Mouse (Mus musculus): ENCODE results near the gene Kcnq1.

The Kcnq1 gene

DNA sequence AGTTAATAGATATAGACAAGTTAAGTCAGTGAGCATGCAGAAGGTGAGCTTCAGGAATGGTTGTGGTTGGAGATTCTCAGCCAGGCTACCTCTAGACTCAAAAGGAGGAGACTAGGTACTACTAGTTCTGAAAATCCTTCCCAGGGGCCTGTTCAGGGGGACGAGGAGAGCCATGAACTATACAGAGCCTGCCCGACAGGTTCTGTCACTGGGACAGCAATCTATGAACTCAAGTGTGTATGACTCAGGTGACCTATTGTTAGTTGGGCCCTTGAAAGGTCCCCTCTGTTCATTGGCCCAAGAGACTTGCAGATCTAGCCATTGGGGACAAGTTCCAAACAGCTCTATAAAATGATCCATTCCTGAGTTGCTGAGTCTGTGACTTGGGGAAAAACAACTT, 82.4 kb downstream of the Kcnq1 start:
- no peak for DNase-seq

DNA sequence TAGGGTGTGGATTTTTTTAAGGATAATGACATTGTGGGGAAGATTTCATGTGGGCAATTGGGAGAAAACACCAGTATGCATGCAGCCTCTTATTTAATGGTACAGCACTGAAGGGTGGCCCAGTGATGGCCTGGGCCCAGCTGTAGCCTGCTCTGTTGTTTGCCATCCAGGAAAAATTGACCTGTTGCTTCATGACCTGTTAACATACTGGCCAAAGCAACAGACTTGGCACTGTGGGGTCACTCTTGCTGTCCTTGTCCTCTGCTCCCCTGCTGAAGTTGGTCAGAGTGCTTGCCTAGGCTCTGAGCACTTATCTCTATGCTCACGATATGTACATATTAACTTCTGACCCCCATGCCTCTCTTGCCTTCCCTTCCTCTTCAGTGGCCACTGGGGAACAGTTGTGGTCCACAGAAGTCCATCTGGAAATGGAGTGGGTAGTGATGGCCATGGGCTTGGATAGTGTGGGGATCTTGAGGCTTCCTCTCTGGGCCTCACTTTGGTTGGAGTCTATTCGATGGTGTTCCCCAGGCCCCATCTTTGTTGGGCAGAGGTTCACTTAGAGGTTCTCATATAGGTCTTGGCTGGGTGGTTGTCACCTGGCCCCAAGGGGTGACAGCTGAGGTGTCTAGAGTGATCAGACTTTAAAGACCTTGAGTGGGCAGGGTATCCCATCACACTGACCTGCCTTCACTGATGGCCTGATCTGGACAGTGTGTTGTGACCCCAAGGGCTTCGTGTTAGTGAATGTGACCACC, 84.0 kb downstream of the Kcnq1 start:
- DNase-seq = no peak

DNA sequence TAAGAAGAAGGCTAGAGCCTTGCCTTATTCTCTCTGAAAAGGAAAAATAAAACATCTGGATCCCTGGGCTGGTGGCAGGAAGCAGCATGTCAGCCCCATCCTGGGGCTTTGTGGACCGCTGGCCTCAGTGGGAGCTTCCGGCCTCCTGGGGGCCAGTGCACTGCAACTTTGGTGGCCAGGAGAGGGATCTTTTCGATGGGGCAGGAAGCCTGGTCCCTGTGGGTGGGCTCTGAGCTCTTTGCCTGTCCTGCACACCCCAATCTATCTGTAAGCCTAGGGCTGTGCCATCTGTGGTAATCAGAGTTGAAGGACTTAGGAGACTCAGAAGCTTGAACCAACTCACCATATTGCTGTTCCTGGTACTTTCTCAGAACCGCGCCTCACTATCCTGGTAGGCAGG, 84.7 kb downstream of the Kcnq1 start:
- DNase-seq = no peak

DNA sequence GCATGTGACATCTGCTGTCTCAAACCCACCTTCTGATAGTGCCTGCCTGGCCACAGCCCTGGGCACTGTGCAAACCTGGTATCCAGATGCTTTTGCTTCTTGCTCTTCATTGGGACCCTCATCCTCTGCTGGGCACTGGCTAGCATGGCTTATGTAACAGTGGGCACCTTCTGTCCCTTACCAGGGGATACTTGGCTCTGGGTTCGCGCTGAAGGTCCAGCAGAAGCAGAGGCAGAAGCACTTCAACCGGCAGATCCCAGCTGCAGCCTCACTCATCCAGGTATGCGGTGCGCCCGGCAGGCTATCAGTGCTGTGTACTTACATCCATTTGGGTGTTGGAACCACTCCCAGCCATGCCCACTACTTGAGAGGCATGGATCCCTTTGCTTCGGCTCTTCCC, 86.2 kb downstream of the Kcnq1 start:
- no peak for DNase-seq

DNA sequence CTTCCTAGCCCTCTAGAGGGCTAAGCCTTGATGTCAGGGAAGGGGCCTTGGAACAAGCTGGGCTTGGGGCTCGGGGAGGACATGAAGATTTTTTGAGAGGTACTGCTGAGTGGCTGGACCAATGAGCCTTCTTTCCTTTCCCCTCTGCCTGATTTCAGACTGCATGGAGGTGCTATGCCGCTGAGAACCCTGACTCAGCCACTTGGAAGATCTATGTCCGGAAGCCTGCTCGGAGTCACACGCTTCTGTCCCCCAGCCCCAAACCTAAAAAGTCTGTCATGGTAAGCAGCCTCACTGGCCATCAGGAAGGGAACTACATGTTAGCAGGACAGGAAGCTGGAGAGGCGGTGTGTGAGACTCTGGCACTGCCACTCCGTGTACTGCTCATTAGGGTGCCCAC, 87.9 kb downstream of the Kcnq1 start:
- no peak for DNase-seq

DNA sequence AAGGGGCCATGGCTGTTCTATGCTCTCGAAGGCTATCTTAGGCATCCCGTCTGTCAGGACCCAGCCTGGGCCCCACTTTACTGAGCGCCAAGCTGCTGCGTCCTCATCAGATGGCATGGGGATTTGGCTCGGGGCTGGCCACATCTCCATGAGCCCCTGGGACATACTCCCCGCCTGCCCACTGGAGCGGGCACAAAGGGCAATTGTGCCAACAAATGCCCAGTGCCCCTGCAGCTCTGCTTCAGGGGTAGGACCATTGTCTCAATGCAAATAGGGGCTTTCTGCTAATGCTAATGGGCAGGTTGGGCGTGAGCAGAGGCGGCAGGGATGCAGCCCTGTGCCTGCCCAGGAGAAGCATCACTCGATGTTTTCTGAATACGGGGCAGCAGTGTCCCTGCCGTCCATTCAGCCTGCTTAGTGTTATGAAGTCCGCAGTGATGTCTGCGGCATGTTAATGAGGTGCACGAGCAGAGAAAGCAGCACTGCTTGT, 91.8 kb downstream of the Kcnq1 start:
- DNase-seq = no peak

DNA sequence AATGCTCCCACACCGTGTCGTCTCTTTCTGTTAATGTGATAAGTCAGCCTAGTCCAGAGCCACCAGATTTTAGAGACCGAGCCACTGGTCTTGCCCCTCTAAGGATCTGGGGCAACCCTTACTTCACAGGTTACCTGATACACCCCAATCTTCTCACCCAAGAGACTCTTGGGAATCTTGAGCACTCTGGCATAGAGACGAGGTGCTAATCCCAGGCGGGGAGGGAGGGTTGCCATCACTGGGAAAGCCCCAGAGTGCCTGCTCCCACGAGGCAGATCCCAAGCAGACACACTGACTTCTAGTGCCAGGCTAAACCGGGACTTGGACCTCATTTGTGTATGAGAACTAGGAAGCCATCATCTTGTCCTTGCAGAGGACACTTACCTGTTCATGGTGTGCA, 92.3 kb downstream of the Kcnq1 start:
- no peak for DNase-seq

DNA sequence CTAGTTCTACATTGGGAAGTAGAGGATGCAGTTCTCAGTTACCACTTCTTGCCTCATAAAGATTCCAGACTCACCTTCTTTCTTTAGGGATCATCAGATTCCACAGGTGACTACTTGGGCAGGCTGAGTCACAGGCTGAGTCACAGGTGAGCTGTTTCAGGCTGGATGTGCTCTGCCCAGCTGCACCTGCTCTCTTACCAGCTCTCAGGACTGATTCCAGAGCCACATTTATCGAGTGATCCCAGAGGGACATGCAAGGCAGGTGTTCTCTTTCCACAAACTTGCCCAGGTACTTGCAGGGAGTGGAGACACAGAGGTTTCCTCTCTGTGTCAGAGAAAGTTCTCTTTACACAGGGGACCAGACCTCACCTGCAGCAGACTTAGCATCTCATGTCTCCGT, 95.1 kb downstream of the Kcnq1 start:
- DNase-seq = no peak

DNA sequence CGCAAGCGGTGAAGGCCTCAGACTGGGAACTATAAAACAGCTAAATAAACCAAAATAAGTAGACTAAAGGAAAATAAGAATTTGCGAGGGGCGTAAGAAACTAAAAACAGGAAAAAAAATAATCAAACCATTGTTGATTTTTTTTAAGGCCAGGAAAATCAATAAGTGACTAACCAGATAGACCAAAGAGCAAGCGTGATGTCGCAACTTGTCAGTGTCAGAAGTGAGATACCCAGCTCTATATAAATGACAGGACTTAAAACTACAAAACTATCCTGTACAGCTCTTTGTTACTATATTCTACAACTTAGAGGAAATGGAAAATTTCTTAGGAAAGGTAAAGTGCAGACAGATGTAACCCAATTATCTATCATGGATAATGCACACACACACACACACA, 97.7 kb downstream of the Kcnq1 start:
- DNase-seq = no peak

DNA sequence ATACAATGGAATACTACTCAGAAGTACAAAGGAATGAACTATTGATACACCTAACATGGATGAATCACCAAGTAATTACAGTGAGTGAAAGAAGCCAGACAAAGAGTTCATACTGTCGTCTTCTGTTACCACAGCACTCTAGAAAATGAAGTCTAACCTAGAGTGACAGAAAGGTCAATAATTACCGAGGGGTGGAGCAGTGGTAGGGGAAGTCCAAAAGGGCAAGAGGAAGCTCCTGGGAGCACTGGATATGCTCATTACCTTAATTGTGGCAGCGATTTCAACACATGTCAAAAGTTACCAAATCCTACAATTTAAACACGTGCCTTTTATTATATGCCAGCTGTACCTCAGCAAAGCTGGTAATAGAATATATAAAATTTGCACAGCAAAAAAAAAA, 100.9 kb downstream of the Kcnq1 start:
- DNase-seq = no peak

DNA sequence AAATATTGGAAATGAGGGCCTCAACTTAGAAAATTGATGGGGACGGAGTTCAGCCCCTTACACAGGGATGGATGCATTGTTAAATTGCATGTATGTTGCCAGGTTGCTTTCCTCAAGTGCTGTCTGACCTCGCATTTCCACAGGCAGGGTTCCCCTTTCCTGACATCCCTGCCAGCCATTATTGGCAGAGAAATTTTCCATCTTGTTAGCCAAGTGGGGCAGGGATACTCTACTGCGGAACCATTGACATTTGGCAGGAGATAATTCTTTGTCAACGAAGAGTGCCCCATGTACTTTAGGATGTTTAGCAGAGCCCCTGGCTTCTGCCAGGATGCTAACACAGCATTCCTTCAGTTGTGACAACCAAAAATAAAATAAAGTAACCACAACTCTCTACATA, 104.6 kb downstream of the Kcnq1 start:
- no peak for DNase-seq

DNA sequence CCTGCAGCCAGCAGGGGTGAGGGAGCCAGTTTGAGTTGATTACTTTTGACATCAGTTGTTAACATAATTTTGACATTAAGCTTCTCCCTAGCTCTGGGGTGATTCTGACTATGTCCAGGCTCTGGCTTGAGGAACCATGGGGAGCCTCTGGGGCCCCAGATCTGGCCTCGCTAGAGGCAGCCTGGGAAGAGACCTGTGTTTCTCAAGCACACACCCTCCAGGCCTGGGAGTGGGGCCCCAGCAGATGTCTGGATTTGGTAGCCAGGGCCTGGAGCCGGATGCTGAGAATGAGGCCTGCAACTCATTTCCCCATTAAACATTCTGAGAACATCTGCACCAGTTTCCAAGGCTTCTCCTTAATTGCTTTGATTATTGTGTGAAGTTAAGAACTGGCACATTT, 145.0 kb downstream of the Kcnq1 start:
- DNase-seq = no peak

DNA sequence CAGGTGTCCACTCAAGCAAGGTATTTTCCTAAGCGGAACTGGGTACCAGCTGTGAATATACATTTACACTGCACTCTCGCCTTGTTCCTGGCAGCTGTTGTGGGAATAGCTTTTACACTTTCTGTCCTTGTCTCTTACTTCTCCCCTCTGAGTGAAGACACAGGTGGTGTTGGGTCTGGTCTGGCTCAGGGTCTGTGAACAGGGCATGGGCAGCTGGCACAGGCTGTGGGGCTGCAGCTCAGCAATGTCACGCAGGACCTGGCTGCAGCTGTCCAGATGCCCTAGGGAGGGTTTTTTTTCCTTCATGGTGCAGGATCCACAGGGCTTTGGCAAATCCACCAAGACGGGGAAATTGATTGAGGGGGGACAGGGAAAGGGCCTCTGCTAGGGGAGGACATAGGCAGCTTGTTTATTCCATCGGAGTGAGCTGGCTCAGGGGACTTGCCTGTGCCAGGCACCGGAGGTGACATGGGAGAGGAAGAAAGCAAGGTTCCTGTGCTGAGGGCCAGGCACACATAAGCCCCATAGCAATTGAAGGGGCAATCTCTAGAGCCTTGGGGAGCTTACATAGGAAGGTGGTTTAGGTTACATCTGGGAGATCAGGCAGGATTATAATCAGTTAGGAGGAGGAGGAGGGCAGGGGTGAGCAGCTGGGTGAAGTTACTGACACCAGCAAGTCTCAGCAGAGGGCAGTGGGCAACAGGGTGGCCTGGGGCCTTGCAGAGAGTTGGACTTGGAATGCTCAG, 147.1 kb downstream of the Kcnq1 start:
- DNase-seq = no peak

DNA sequence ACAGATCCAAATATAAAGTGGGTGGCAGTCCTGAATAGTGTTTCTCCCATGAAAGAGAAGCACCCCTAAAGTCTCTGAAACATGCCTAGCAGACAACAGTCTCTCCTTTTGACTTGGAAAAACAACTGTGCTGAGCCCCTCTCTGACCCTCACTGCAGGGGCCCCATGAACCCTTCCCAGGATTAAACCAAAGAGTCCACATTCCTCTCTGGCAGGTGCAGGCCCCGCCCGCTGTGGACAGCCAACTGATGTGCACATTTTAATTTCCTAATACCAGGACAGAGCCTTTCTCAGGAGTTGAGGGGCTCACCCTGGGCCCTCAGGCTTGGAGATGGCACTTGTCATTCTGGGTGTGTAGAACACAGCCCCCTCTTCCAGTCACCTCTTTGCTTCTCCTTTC, 148.7 kb downstream of the Kcnq1 start:
- no peak for DNase-seq

DNA sequence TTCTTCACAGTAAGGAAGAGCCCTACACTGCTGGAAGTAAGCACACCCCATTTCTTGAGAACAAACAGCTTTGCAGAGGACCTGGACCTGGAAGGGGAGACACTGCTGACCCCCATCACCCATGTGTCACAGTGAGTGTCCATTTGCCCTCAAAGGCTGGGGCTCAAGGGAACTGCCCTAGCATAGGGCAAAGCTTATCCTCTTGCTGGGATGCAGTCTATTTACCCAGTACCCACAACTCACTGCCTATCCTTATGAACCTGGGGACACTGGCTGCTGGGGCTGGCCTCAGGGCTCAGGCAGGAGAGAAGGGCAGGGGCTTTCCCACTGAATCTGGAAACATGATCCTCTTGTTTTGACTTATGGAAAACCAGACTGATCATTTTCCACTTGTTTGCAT, 155.1 kb downstream of the Kcnq1 start:
- no peak for DNase-seq

DNA sequence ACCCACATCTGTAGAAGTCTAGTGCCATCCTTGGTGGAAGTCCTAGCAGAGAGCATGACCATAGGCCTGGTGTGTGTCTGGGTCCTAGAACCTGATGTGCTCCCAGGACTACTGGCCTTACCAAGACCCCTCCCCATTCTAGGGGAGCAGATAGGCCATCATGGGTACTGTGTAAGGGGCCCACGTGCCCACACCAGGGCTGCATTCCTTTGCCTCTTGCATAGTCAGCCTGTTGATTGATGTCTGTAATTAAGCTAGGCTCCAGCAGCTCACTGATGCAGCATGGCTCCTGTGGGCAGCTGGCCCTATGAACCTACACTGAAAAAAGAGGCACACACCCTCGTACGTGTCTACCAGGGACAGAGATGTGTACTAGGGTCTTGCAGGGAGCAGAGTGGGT, 157.4 kb downstream of the Kcnq1 start:
- no peak for DNase-seq

DNA sequence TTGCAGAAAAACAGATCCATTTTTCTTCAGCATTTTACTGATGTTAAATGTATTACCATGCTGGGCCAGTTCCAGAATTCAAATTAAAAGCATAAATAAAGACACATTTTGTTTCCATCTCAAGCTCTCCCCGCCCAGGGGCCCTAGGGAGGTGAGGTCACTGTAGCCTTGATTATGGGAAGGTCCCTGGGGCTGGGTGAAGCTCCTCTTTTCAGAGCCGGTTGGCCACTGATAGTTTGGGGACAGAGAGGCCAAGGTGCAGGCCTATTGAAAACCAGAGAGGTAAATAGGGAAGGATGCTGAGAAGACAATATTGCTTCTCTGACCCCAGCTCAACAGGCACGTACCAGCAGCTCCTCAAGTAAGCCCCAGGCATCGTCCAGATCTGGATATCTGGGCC, 157.8 kb downstream of the Kcnq1 start:
- no peak for DNase-seq

DNA sequence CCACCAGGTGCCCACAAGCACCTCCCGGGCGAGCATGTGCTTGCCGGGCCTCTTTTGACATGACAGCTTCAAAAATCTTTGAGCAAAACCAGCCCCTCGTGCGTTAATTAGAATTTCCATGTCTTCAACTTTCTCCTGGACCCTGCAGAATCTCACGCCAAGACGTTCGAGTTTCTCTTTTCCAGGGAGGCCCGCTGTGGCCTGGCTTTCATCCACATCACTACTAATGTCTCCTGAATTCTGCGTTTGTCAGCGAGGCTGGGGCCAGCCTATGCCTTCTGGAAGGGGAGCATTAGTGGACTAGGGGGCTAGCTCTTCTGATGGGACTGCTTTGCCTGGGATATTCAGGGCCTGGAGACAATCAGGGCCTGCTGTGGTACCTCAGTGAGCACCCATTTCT, 159.2 kb downstream of the Kcnq1 start:
- no peak for DNase-seq

DNA sequence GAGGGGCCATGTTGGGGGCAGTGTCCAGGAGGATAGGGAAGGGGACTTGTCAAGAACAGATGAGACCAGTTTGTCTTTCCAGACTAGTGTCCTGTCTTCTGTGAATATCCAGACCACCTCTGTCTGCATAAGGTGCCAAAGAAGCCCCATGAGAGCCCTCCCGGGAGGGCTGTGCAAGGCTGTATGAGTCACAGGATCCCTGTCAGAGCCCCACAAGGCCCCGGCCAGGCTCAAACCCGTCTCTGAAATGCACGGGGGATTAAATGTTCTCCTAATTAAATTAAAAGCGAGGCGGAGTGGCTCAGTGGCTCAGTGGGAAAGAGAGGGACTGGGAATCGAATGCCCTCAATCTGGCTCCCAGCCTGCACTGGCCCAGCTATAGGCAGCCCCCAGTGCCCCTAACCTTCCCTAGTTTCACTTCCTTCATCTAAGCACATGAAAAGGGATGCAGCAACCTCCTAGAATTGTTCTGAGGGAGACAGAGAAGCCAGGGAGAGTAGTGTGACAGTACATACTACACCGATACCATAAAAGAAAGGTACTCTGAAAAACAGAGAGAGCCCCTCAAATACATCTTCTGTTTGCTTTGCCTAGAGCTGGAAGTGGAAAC, 159.8 kb downstream of the Kcnq1 start:
- no peak for DNase-seq

DNA sequence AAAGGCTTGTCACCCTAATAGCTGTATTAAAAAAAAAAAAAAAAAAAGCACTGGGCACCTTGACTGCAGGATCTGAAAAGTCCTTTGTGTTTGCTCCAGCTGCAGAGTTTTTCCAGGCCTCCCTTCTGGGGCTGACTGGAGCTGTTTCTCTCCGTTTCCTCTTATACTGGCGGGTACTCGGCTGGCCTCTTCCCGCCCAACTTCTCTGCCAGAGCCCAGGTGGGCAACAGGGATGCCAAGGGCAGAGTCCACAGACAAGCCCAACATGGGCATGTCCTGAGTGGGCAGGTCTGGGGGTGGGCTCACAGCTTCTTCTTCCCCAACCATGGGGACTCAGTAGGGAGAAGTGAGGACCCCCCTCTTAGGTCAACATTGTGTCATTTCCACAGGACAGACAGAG, 167.6 kb downstream of the Kcnq1 start:
- no peak for DNase-seq

DNA sequence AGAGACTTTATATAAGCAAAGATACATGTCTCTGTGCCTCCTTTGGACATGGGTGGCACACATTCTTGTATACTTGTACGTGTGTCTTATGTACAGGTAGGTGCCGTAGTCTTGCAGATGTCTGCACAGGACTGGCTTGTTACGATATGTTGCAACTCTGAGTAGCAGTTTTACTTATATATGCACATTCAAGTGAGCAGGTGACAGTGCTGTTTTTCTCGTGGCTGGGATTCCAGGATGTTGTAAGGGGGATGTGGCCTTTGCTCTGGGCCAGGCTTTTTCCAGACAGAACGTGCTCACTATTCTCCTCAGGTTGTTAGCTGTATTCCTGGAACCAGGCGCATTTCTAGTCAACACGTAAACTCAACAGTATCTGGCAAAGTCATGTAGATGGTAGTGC, 168.9 kb downstream of the Kcnq1 start:
- DNase-seq = no peak

DNA sequence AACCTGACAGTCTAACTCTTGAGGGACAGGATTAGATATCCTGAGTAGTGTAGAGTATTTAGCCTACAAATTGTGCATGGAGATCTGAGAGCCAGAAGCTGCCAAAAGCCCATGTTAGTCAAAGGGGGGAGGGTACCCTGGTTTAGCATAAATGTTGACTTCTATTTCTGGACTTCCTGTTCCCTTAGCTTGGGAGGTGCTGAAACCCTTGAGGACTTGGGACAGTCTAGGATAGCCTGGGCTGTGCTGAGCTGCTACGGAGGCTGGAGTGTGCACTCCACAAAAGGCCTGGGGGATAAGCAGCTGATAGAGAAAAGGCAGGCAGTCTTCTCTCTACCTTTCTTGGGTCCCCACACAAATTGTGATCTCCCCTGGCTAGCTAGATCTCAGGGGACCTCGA, 177.5 kb downstream of the Kcnq1 start:
- DNase-seq = no peak

DNA sequence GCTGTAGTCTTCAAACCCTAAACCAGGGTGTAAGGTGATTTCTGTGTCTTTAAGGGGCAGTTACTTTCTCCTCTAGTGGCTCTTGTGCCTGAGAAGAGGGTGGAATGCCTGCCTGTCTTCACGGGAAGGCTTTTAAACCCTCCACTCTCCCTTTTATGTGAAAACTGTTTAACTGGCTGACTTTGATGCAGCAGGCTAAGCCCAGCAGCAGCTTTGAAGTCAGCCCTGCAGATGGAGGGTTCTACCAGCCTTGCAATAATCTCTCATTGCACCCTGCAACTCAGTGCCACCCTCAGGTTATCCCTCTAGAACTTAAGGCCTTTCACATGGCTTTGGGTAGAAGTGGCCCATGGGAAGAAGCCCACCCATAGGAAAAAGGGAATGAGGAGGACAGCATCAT, 178.7 kb downstream of the Kcnq1 start:
- no peak for DNase-seq

DNA sequence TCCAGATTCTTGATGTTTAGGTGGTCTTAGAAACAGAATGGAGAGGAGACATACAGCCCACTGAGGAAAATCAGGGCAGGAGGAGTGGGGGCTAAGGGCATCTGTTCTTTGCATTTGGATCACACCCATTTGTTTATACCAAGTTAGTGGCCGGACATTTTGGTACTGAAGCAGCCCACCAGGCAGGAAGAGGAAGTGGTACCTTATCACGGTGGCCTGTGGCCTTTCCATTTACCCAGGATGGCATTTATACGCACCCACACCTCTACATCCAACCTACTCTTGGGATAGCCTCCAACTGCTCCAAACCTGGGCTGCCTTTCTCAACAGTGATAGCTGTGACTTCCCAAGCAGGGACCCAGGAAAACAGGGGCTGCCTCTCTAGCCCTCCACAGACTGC, 179.3 kb downstream of the Kcnq1 start:
- no peak for DNase-seq

Measured in layer of hippocampus, adult 9-11 months (tissue).